Mouse (Mus musculus) C2C12 (cell line): Measurements from ENCODE around the gene Nrxn3. TPM values are rescaled to one million over a fixed set of nuclear protein-coding genes. Genes with fewer than 3 reads are reported as not detected.

Experiments
- H3K27me3 ChIP-seq: one replicate; pipeline ENCODE4 v1.6.1; 2011; ENCODE audit not compliant: control insufficient read depth, insufficient read depth, insufficient read length
- H3K36me3 ChIP-seq: one replicate; pipeline ENCODE4 v1.6.1; 2011; ENCODE audit not compliant: control insufficient read depth, insufficient read depth
- H3K4me3 ChIP-seq: one replicate; pipeline ENCODE4 v1.5.1; 2011; ENCODE audit warnings: mild to moderate bottlenecking, control low read depth; ENCODE audit not compliant: poor library complexity, insufficient read depth, severe bottlenecking
- H3K79me2 ChIP-seq: one replicate; pipeline ENCODE4 v1.6.1; 2011; ENCODE audit not compliant: control insufficient read depth, insufficient read depth
- H3K79me3 ChIP-seq: one replicate; pipeline ENCODE4 v1.6.1; 2011; ENCODE audit warnings: low read depth, control low read depth
- H3ac ChIP-seq: one replicate; pipeline ENCODE3; 2011; ENCODE audit warnings: low read depth; ENCODE audit not compliant: control insufficient read depth, insufficient read length
- CEBPB ChIP-seq: IDR thresholded peaks from one replicate; pipeline ENCODE4 v1.6.1; 2011; ENCODE audit warnings: low read depth, mild to moderate bottlenecking, control low read depth, moderate library complexity
- CTCF ChIP-seq: IDR thresholded peaks from one replicate; pipeline ENCODE4 v1.5.1; 2011; ENCODE audit not compliant: control insufficient read depth, insufficient read depth, insufficient read length
- FOSL1 ChIP-seq: IDR thresholded peaks from one replicate; pipeline ENCODE4 v1.8.0; 2011; ENCODE audit warnings: mild to moderate bottlenecking, low read length; ENCODE audit not compliant: poor library complexity, insufficient read depth, severe bottlenecking
- MAX ChIP-seq: IDR thresholded peaks from one replicate; pipeline ENCODE4 v1.6.1; 2011; ENCODE audit warnings: mild to moderate bottlenecking, control low read depth
- MYOD1 ChIP-seq: IDR thresholded peaks from one replicate; pipeline ENCODE4 v1.6.1; 2011; ENCODE audit warnings: low read depth; ENCODE audit not compliant: control insufficient read depth, insufficient read length
- MYOG ChIP-seq: IDR thresholded peaks from one replicate; pipeline ENCODE4 v1.6.1; 2011; ENCODE audit not compliant: control insufficient read depth, insufficient read length; ENCODE audit errors: extremely low read depth
- USF1 ChIP-seq: IDR thresholded peaks from one replicate; pipeline ENCODE4 v1.6.1; 2011; ENCODE audit warnings: low read depth, mild to moderate bottlenecking, control low read depth, moderate library complexity
- polyA plus RNA-seq: library from polyadenylated mRNA; unstranded; fragments of >200 nt; fragmentation: generic; extraction: Trizol; gene quantifications from one replicate; pipeline ENCODE4 v1.2.1, GENCODE M21; 2012; ENCODE audit warnings: missing spikeins

Nrxn3 gene
- polyA plus RNA-seq, 1 experiment = 0.01 TPM

GRCm38 (mm10) chr12:88957431-88957830 is 234.8 kb downstream of the Nrxn3 start:
- H3K79me3 ChIP-seq = no peaks in the 10 kb centered on the region
- no peaks in the 10 kb centered on the region for H3K79me2 ChIP-seq
- no peak overlapping the region for H3K4me3 ChIP-seq
- TF ChIP-seq CTCF (no peak), MYOG (no peak)
- no peaks in the 10 kb centered on the region for H3K36me3 ChIP-seq
- H3K27me3 ChIP-seq = no peaks in the 10 kb centered on the region
- H3ac ChIP-seq = no peak overlapping the region

- Histone ChIP-seq H3K79me2 (no peaks in the 10 kb centered on the region), H3K79me3 (no peaks in the 10 kb centered on the region), H3K4me3 (no peak overlapping the region), H3K36me3 (no peaks in the 10 kb centered on the region), H3ac (no peak overlapping the region), H3K27me3 (no peaks in the 10 kb centered on the region)
- no peak for TF ChIP-seq MAX
- TF ChIP-seq CEBPB = no peak
- TF ChIP-seq FOSL1 = no peak
- TF ChIP-seq MYOD1 = no peak
- no peak for TF ChIP-seq MYOG
- no peak for TF ChIP-seq USF1
- TF ChIP-seq CTCF = no peak
These were observed 238.1 kb downstream of the Nrxn3 start for GRCm38 (mm10) chr12:88960817-88961216.

- H3K79me2 ChIP-seq = no peaks in the 10 kb centered on the region
- H3K27me3 ChIP-seq = no peaks in the 10 kb centered on the region
- H3K4me3 ChIP-seq = no peak overlapping the region
- H3K79me3 ChIP-seq = no peaks in the 10 kb centered on the region
- H3ac ChIP-seq = no peak overlapping the region
- H3K36me3 ChIP-seq = no peaks in the 10 kb centered on the region
- no peak for TF ChIP-seq CTCF
- TF ChIP-seq CEBPB = no peak
- no peak for TF ChIP-seq FOSL1
- no peak for TF ChIP-seq MYOD1
- TF ChIP-seq USF1 = no peak
- TF ChIP-seq MAX = no peak
- no peak for TF ChIP-seq MYOG
These were observed 243.7 kb downstream of the Nrxn3 start for GRCm38 (mm10) chr12:88966329-88966728.

- TF ChIP-seq MAX (no peak), CEBPB (no peak), CTCF (no peak), USF1 (no peak), FOSL1 (no peak), MYOD1 (no peak), MYOG (no peak)
- H3K79me3 ChIP-seq = no peaks in the 10 kb centered on the region
- H3ac ChIP-seq = no peak overlapping the region
- H3K79me2 ChIP-seq = no peaks in the 10 kb centered on the region
- H3K36me3 ChIP-seq = no peaks in the 10 kb centered on the region
- no peaks in the 10 kb centered on the region for H3K27me3 ChIP-seq
- no peak overlapping the region for H3K4me3 ChIP-seq
These were observed 253.9 kb downstream of the Nrxn3 start for GRCm38 (mm10) chr12:88976621-88977020.

DNA sequence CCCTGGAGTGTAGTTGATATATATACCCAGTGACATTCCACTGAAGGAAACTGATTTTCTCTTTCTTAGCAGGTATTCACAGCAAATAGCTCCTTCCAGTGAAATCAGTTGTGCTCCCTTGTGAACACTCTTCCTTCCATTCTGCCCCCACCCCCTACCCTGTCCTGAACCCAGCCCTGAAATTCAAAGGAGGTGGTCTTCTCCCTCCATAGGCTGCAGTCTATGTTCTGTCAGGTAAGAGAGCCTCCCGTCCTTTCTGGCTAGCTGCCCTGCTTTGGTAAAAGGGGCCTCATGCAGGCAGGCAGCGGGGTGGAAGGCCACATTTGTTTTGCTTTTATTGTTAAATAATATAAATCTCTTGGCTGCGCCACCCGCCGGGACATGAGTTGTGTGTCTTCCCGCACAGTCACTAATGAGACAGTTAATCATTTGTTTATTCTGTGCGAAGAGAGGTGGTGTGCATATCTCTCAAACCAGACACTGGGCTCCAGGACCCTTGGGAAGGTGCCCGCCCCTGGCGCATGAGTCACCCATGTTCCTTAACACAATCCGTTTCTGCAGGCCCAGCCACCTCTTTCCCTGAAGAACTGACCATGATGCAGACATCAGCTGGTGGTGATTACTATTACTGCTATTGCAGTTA is 261.1 kb downstream of the Nrxn3 start:
- Histone ChIP-seq H3ac (no peak overlapping the region), H3K79me2 (no peaks in the 10 kb centered on the region), H3K4me3 (no peak overlapping the region), H3K36me3 (no peaks in the 10 kb centered on the region), H3K27me3 (no peaks in the 10 kb centered on the region), H3K79me3 (no peaks in the 10 kb centered on the region)
- TF ChIP-seq FOSL1 (no peak), MAX (no peak), MYOG (no peak), CTCF (no peak), USF1 (no peak), MYOD1 (no peak), CEBPB (no peak)

- Histone ChIP-seq H3K79me2 (no peaks in the 10 kb centered on the region), H3K4me3 (no peak overlapping the region), H3ac (no peak overlapping the region), H3K36me3 (no peaks in the 10 kb centered on the region), H3K79me3 (no peaks in the 10 kb centered on the region), H3K27me3 (no peaks in the 10 kb centered on the region)
- TF ChIP-seq MYOD1 (no peak), FOSL1 (no peak), CEBPB (no peak), USF1 (no peak), MAX (no peak), MYOG (no peak), CTCF (no peak)
These were observed 261.7 kb downstream of the Nrxn3 start for GRCm38 (mm10) chr12:88984375-88984774.
